Comparison of ENCODE assay signal across 8 mouse cellular contexts in the genomic region with DNA sequence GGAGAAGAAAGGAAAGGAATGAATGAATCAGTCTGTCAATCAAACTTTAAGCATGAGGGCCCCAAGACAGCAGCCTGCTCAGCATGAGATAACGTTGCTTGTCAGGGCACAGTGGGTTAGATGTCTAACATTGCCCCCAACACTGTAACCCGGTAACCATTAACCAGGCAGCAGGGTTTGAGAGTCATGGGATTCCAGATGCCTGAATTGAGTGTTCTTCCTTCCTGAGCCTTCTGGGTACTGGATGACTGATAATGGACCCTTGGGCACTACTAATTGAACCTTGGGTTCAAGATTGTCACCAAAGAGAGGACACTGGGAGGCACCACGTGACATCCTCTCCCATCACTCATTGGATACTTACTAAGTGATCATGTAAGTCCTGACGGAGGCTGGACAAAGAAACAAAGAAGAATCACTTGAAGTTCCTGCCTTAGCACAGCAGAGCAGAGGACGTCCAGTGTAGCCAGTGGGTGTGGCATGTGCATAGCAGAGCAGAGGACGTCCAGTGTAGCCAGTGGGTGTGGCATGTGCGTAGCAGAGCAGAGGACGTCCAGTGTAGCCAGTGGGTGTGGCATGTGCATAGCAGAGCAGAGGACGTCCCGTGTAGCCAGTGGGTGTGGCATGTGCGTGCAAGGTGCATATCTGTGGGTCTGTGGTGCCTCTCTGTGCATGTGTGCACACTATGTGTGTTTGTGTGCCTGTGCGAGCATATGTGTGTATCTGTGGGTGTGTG. TPM values are rescaled to one million over a fixed set of nuclear protein-coding genes. Genes with fewer than 3 reads are reported as not detected.
DNase-seq lines count a peak whose midpoint lies in the region; ATAC-seq lines count a peak whose summit lies in the region.
"Had no signal": no experiment of that assay in that cellular context is flagged by ENCODE, and none has a peak within 500 bp of the region (broad histone marks: within the 10 kb centered on the region; RNA-seq: fewer than 3 reads in every experiment).

No protein-coding gene starts in this region.

- peak; percentile 5 for DNase-seq in kidney, postnatal 14 days
- no peak for DNase-seq in kidney, postnatal 25 days
- DNase-seq in large intestine, adult 2 months (ENCODE audit: low read depth, low spot score), result peak; percentile 39
- DNase-seq in right cerebral cortex, postnatal 14 days, result no peak
- DNase-seq in ovary, postnatal 14 days (ENCODE audit: low spot score), result no peak
- DNase-seq: layer of hippocampus, postnatal 36 days had no signal

- H3K9me3 ChIP-seq in forebrain, embryonic 12.5 days, result no peaks in the 10 kb centered on the region
- H3K9me3 ChIP-seq in midbrain, embryonic 15.5 days, result no peaks in the 10 kb centered on the region

- WGBS in forebrain, embryonic 12.5 days, result 66% methylated on average over 12 of the region's 12 CpGs
- 24% methylated on average over 12 of the region's 12 CpGs for WGBS in large intestine, adult 2 months
- 63% methylated on average over 12 of the region's 12 CpGs for WGBS in midbrain, embryonic 15.5 days

- no peak overlapping the region for H3K4me2 ChIP-seq in forebrain, embryonic 12.5 days
- no peak overlapping the region for H3K4me2 ChIP-seq in midbrain, embryonic 15.5 days

- H3K4me1 ChIP-seq in forebrain, embryonic 12.5 days, result peaks cover 20% of the 10 kb centered on the region
- no peaks in the 10 kb centered on the region for H3K4me1 ChIP-seq in midbrain, embryonic 15.5 days

- no peak overlapping the region for H3K9ac ChIP-seq in forebrain, embryonic 12.5 days
- no peak overlapping the region for H3K9ac ChIP-seq in midbrain, embryonic 15.5 days

- H3K36me3 ChIP-seq in forebrain, embryonic 12.5 days (replicated peaks), result 0 out of 2 replicates have a peak, but pooled peaks cover 2% of the 10 kb centered on the region
- H3K36me3 ChIP-seq in midbrain, embryonic 15.5 days (replicated peaks), result no peaks in the 10 kb centered on the region

- H3K4me3 ChIP-seq in forebrain, embryonic 12.5 days (replicated peaks), result no peak overlapping the region
- no peak overlapping the region for H3K4me3 ChIP-seq in midbrain, embryonic 15.5 days

- H3K27me3 ChIP-seq in forebrain, embryonic 12.5 days, result no peaks in the 10 kb centered on the region
- no peaks in the 10 kb centered on the region for H3K27me3 ChIP-seq in midbrain, embryonic 15.5 days (replicated peaks)

- no peak overlapping the region for H3K27ac ChIP-seq in forebrain, embryonic 12.5 days
- H3K27ac ChIP-seq in midbrain, embryonic 15.5 days, result no peak overlapping the region

- ATAC-seq in forebrain, embryonic 12.5 days (ENCODE audit: low FRiP score), result 0 out of 2 replicates have a peak, but pooled peaks have one; percentile 17
- peak; percentile 35 for ATAC-seq in midbrain, embryonic 15.5 days (replicated peaks)

RNA-seq across cellular contexts. Expression of a gene that starts 51.0 kb away (rescaled TPM):
- 0.18 and 0.36 TPM in 2 replicates for polyA plus RNA-seq in forebrain, embryonic 12.5 days (2016; fragmentation: Nextera tagmentation; extraction: Ambion mirVana)
- not detected in 2 replicates for polyA plus RNA-seq in large intestine, adult 2 months (2012; rRNA removed)
- 2.3 and 2.4 TPM in 2 replicates for polyA plus RNA-seq in midbrain, embryonic 15.5 days (2015; fragmentation: Nextera tagmentation; extraction: Ambion mirVana)

Comparison
In these comparisons a context has a peak if more than half of its experiments do, and no peak if none do; other contexts are left out.
1. DNase-seq: peak in kidney, postnatal 14 days (single experiment) and large intestine, adult 2 months (single experiment); none in kidney, postnatal 25 days (0 of 2), right cerebral cortex, postnatal 14 days (single experiment) and ovary, postnatal 14 days (single experiment).